Mouse (Mus musculus): Measurements from ENCODE around the gene Xcr1.

DNA sequence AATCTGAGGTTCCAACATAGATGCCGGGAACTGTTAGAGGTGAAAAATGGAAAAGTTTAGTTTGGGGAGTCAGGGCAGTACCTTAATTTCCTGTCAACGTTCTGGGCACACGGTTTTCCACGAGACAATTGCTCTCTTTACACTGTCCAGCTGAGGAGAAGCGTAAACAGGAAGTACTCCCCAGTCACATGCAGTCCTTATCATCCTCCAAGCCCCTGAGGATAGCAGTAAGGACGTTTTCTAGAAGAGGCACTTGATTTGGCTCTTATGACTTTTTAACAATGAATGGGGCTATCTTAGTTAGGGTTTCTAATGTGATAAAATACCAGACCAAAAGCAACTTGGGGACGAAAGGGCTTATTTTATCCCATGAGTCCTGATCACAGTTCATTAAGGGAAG is 53.2 kb downstream of the Xcr1 start:
- TF ChIP-seq POLR2A (IDR thresholded peaks at IDR 0.05; ENCODE audit: low read depth, low read length) (no peak), CTCF (IDR thresholded peaks at IDR 0.05; ENCODE audit: borderline replicate concordance, insufficient read depth, low read length) (no peak)

All from embryonic fibroblast, embryonic 13.5 days (primary cell).